Mouse (Mus musculus) sigmoid colon, adult 10 weeks (tissue): ENCODE results near the gene Carmil3. TPM values are rescaled to one million over a fixed set of nuclear protein-coding genes. Genes with fewer than 3 reads are reported as not detected.

ENCODE experiments used
- polyA plus RNA-seq: library from polyadenylated mRNA; stranded (reverse); fragments of 350-450 nt; fragmentation: Illumina TruSeq; extraction: RNeasy Lipid Tissue Mini Kit (QIAGEN cat#74804); gene quantifications from one replicate; pipeline ENCODE4 v1.2.3, GENCODE M21; 2014; ENCODE audit warnings: low read depth, low replicate concordance

The Carmil3 gene
- polyA plus RNA-seq: not detected

DNA sequence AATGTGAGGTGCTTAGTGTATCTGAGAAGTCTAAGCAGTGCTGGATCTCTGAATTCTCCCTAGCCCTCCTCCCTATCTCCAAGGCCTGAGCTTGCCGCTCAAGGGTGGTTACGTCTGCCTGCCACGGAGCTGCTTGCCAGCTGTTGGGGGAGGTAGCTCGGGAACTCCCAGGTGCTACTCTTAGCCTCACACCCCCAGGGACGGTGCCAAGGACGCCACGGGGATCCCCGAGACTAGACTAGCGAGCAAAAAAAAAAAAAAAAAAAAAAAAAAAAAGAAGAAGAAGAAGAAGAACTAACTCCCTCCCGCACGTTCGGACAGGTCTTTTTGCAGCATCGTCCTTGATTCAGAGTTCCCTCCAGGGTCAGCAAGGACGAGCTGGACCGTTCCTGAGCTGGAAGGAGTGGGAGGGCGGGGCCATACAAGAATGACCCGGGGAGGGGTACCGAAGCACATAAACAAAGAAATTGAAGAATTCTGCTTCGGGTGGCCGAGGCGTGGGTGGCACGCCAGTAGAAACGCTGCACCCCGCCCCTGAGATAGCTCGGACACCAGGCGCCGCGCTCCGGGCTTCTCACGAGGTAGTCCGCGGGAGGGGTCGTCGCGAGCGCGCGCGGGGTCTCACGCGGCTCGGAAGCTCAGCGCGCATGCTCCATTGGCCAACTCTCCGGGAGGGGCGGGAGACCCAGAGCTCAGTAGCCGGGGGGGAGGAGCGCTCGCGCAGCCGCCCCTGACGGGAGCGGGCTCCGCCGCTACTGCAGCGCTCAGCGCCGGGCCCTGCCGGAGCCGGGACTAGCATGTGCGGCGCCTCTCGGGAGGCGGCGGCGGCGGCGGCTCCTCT is at the start of gene Carmil3:
Gene Carmil3 (plus strand): TSS at position 291 of the 841 bp plus-strand sequence.

DNA sequence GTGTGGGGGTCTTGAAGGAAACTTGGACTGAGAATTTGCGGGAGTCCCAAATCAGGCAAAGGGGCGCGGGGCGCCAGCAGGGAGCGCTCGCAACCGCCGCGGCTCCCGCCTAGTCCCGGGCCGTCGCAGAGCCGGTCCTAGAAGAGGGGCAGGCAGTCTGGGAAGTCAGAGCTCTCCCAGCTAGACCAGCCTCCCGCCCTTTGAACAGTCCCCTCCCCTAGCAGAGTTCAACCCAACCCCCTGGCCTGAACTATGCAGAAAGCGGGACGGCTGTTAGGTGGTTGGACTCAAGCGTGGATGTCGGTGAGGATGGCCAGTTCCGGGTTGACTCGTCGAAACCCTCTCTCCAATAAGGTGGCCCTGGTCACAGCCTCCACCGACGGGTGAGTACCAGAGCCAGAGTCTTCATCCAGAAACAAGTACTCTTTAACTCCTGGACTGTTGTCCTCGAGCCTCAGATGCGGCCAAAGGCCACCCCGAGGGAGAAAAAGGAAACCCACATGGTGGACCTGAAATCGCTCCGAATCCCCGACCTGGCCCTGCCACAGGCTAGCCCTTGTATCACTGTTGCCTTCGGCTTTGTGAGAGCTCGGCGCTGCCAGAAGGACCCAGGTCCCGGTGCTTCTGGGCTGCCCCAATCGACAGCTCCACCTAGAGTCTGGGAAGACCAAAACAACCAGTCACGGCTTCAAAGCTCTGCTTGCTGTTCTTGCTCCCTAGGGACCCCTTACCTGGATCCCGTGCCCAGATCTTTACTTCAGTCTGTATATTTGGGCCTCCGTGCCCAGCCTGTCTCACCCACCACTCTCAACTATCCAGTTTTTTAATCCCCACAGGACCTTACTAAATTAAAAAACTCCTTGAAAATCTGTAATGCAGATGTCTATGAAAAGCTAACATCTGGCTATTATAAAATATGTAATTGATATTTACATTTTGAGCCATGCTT is 11.5 kb upstream of the Carmil3 start, which contains the start of gene Dhrs4:
Gene Dhrs4 (plus strand): TSS at position 108 of the 949 bp plus-strand sequence.

DNA sequence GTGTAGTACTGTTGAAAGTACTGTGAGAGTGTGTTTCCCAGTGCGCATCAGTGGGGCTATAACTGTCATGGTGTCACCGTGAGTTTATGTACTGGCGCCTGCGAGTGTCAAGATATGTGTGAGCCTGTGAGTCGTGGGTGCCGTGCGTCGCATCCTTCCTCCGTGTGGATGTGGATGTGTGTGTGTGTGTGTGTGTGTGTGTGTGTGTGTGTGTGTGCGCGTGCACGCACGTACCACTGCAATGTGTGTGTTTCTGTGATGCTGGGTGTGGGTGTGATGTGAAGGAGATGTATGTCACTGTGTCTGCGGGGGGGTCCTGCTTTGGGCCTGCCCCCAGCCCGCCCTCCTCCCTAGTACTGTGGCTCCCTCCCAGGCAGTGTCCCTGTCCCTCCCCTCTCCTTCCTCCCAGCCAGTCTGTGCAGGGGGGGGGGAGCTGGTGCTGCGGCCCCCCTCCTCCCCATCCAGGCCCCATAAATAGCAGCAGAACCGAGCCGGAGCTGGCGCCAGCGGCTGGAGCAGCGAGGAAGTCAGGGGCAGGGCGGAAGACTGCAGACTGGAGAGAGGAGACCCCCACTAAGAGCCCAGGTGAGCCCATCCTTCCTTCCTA is 19.8 kb downstream of the Carmil3 start, which contains the start of gene Cpne6:
Gene Cpne6 (plus strand): TSS at position 321 of the 607 bp plus-strand sequence.

DNA sequence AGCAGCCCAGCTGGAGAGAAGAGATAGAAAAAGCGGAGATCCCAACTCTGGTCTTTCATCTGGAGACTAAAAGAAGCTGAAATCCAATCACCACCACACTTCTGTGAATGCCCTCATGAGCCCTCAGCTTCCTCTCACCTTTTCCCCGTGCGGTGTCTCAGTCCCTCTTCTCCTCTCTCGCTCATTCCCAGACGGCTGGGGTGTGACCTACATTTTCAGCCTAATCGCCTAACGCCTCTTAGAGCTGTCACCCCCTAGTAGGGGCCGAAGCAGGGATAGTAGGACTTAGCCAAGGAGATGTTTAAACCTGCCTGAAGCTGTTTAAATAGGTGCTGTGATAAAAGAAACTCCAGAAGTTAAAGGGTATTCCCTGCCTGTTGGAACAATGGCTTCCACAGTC is 34.3 kb downstream of the Carmil3 start, which contains the start of gene Nrl:
Gene Nrl (minus strand): TSS at position 197 of the 400 bp plus-strand sequence.

DNA sequence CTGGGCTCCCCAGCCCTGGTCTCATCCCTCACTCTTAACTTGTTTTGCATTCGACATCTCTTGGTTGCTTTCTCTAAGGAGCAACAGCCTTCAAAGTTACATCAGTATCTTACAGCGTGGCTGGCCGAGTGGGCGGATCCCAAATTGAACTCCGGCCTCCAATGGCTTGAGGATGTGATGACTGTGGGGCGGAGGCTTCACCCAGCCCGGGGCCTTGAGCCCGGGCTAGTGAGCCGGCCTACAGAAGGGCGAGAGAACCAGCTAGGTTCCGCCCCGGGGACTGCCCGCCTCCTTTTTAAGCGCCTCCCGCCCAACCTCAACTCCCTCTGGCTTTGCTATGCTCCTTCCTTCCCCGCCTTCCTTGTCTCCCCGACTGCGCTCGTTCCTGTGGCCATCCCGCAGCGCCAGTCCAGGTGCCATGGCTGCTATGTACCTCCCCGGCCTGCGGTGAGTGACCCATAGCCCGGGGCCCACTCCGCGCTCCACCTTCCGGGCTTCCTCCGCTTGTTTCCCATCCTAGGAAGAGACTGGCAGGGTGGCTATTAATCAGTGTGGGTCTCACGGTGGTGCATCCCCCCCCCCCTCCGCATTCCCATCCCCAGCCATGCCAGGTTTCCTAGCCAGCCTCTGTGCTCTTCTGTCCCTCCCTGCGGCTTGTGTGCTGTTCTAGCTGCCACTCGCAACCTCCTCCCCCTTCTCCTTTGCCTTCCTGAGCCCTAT is 49.8 kb downstream of the Carmil3 start, which contains the start of gene Pck2:
Gene Pck2 (plus strand): TSS at position 200 of the 720 bp plus-strand sequence.

Other genes starting within 250 kb of the Carmil3 start
- gene Dhrs4, start 11.9 kb upstream of the Carmil3 start, polyA plus RNA-seq: 32.3 TPM
- gene Cpne6, start 19.8 kb downstream of the Carmil3 start, polyA plus RNA-seq: not detected
- not detected for gene Nrl, start 34.3 kb downstream of the Carmil3 start, polyA plus RNA-seq
- gene Pck2, start 49.6 kb downstream of the Carmil3 start, polyA plus RNA-seq: 5.2 TPM
- 21.3 TPM for gene Dcaf11, start 69.4 kb downstream of the Carmil3 start, polyA plus RNA-seq
- gene A730061H03Rik, start 69.8 kb downstream of the Carmil3 start, polyA plus RNA-seq: not detected
- gene Fitm1, start 85.0 kb downstream of the Carmil3 start, polyA plus RNA-seq: not detected
- gene Psme1, start 87.5 kb downstream of the Carmil3 start, polyA plus RNA-seq: 139 TPM
- 7.3 TPM for gene Emc9, start 94.7 kb downstream of the Carmil3 start, polyA plus RNA-seq
- 171 TPM for gene Psme2, start 100.5 kb downstream of the Carmil3 start, polyA plus RNA-seq
- 10.6 TPM for gene Rnf31, start 101.1 kb downstream of the Carmil3 start, polyA plus RNA-seq
- 51.9 TPM for gene Irf9, start 112.9 kb downstream of the Carmil3 start, polyA plus RNA-seq
- gene Rec8, start 127.4 kb downstream of the Carmil3 start, polyA plus RNA-seq: not detected
- gene Ipo4, start 145.3 kb downstream of the Carmil3 start, polyA plus RNA-seq: 2.9 TPM
- 0.63 TPM for gene Gm49378, start 147.2 kb downstream of the Carmil3 start, polyA plus RNA-seq
- gene Tm9sf1, start 153.2 kb downstream of the Carmil3 start, polyA plus RNA-seq: 52.5 TPM
- 0.50 TPM for gene Tssk4, start 159.5 kb downstream of the Carmil3 start, polyA plus RNA-seq
- gene Mdp1, start 169.9 kb downstream of the Carmil3 start, polyA plus RNA-seq: 43.5 TPM
- 26.0 TPM for gene Gmpr2, start 181.3 kb downstream of the Carmil3 start, polyA plus RNA-seq
- 50.1 TPM for gene Nedd8, start 181.5 kb downstream of the Carmil3 start, polyA plus RNA-seq
- 13.6 TPM for gene Tinf2, start 191.2 kb downstream of the Carmil3 start, polyA plus RNA-seq
- gene Tgm1, start 223.3 kb downstream of the Carmil3 start, polyA plus RNA-seq: not detected
- gene Rabggta, start 231.6 kb downstream of the Carmil3 start, polyA plus RNA-seq: 0.73 TPM